Mouse (Mus musculus) testis, adult 2 months (tissue): Measurements from ENCODE around the gene Capzb.

Experiments used
- CTCF ChIP-seq: fragments of 200-500 bp; IDR thresholded peaks from 2 replicates; pipeline ENCODE4 v1.5.1; 2012; ENCODE audit warnings: low read depth, mild to moderate bottlenecking, inconsistent platforms, low read length, moderate library complexity; ENCODE audit not compliant: control insufficient read depth, insufficient read depth, insufficient replicate concordance
- POLR2A ChIP-seq: fragments of 200-500 bp; IDR thresholded peaks from 2 replicates; pipeline ENCODE4 v1.6.1; 2012; ENCODE audit warnings: low read depth, mild to moderate bottlenecking, inconsistent platforms, low read length, moderate library complexity; ENCODE audit not compliant: control insufficient read depth

- no peak for TF ChIP-seq POLR2A
- no peak for TF ChIP-seq CTCF
These were observed 64.0 kb downstream of the Capzb start for GRCm38 (mm10) chr4:139256708-139257107.
